Mouse (Mus musculus) small intestine, adult 2 months (tissue): Measurements from ENCODE around the gene Rbm4b. TPM values are rescaled to one million over a fixed set of nuclear protein-coding genes. Genes with fewer than 3 reads are reported as not detected.

Experiments used
- H3K27ac ChIP-seq: fragments of 200-500 bp; 2 replicates; pipeline ENCODE4 v1.5.1; 2012; ENCODE audit warnings: low read depth, low read length, control low read depth, inconsistent platforms; ENCODE audit not compliant: insufficient read depth
- H3K27me3 ChIP-seq: fragments of 200-500 bp; 2 replicates; pipeline ENCODE4 v1.6.1; 2012; ENCODE audit warnings: mild to moderate bottlenecking, moderate library complexity, low read length, inconsistent platforms; ENCODE audit not compliant: control insufficient read depth, insufficient read depth
- H3K36me3 ChIP-seq: fragments of 200-500 bp; 2 replicates; pipeline ENCODE4 v1.6.1; 2012; ENCODE audit warnings: mild to moderate bottlenecking, low read length, control low read depth, inconsistent platforms; ENCODE audit not compliant: control insufficient read depth, insufficient read depth
- H3K4me1 ChIP-seq: fragments of 200-500 bp; 2 replicates; pipeline ENCODE4 v1.6.1; 2012; ENCODE audit warnings: low read length, inconsistent platforms, mixed read lengths; ENCODE audit not compliant: control insufficient read depth, insufficient read depth, insufficient read length
- H3K4me3 ChIP-seq: fragments of 200-500 bp; 2 replicates; pipeline ENCODE4 v1.5.1; 2012; ENCODE audit warnings: low read depth, mild to moderate bottlenecking, control low read depth, inconsistent platforms, low read length, moderate library complexity
- CTCF ChIP-seq: fragments of 200-500 bp; IDR thresholded peaks from 2 replicates; pipeline ENCODE4 v1.5.1; 2012; ENCODE audit warnings: low read depth, mild to moderate bottlenecking, control low read depth, inconsistent platforms, low read length, moderate library complexity, mixed read lengths; ENCODE audit not compliant: insufficient replicate concordance, insufficient read length; ENCODE audit errors: extremely low read depth
- POLR2A ChIP-seq: fragments of 200-500 bp; IDR thresholded peaks from 2 replicates; pipeline ENCODE4 v1.6.1; 2012; ENCODE audit warnings: low read depth, mild to moderate bottlenecking, control low read depth, inconsistent platforms, low read length, moderate library complexity
- whole genome bisulfite sequencing: fragments of 180-500 bp; shearing (Covaris S2); methylation state at CpG from one replicate; pipeline ENCODE4 v1.1.7; 2018; 5-methylcytosine and 5-hydroxymethylcytosine counted together
- polyA plus RNA-seq: library from polyadenylated mRNA; depleted of rRNA; stranded (reverse); fragments of >200 nt; gene quantifications from 2 replicates; pipeline ENCODE4 v1.2.3, GENCODE M21; 2012

Gene Rbm4b
- polyA plus RNA-seq, 1 experiment, result 4.4 TPM

- WGBS, result 77% methylated on average over 3 of the region's 3 CpGs
- TF ChIP-seq CTCF (no peak), POLR2A (no peak)
These were observed 23.2 kb upstream of the Rbm4b start for GRCm38 (mm10) chr19:4733052-4733451.

GRCm38 (mm10) chr19:4737866-4738265, 18.4 kb upstream of the Rbm4b start:
- Histone ChIP-seq H3K27ac (no peak overlapping the region), H3K27me3 (no peaks in the 10 kb centered on the region), H3K36me3 (no peaks in the 10 kb centered on the region), H3K4me1 (no peaks in the 10 kb centered on the region), H3K4me3 (no peak overlapping the region)
- WGBS, result 81% methylated on average over 13 of the region's 13 CpGs
- TF ChIP-seq POLR2A, result no peak
- no peak for TF ChIP-seq CTCF

More at GRCm38 (mm10) chr19:4733052-4733451, 23.2 kb upstream of the Rbm4b start:
- H3K4me1 ChIP-seq, result no peaks in the 10 kb centered on the region
- no peak overlapping the region for H3K27ac ChIP-seq
- H3K4me3 ChIP-seq, result no peak overlapping the region
- H3K36me3 ChIP-seq, result no peaks in the 10 kb centered on the region
- H3K27me3 ChIP-seq, result no peaks in the 10 kb centered on the region

GRCm38 (mm10) chr19:4739053-4739452, 17.2 kb upstream of the Rbm4b start:
- Histone ChIP-seq H3K27ac (no peak overlapping the region), H3K4me3 (no peak overlapping the region), H3K4me1 (no peaks in the 10 kb centered on the region), H3K27me3 (no peaks in the 10 kb centered on the region), H3K36me3 (no peaks in the 10 kb centered on the region)
- WGBS, result 94% methylated on average over 11 of the region's 11 CpGs
- no peak for TF ChIP-seq CTCF
- no peak for TF ChIP-seq POLR2A

- 90% methylated on average over 5 of the region's 5 CpGs for WGBS
- Histone ChIP-seq H3K27ac (no peak overlapping the region), H3K27me3 (no peaks in the 10 kb centered on the region), H3K4me3 (no peak overlapping the region), H3K4me1 (no peaks in the 10 kb centered on the region), H3K36me3 (no peaks in the 10 kb centered on the region)
- no peak for TF ChIP-seq CTCF
- TF ChIP-seq POLR2A, result no peak
These were observed 16.5 kb upstream of the Rbm4b start for GRCm38 (mm10) chr19:4739762-4740161.

GRCm38 (mm10) chr19:4741482-4741881, 14.8 kb upstream of the Rbm4b start:
- H3K4me3 ChIP-seq, result no peak overlapping the region
- TF ChIP-seq POLR2A (no peak), CTCF (no peak)
- H3K27ac ChIP-seq, result no peak overlapping the region
- no peaks in the 10 kb centered on the region for H3K27me3 ChIP-seq
- 81% methylated on average over 10 of the region's 10 CpGs for WGBS
- H3K36me3 ChIP-seq, result no peaks in the 10 kb centered on the region
- no peaks in the 10 kb centered on the region for H3K4me1 ChIP-seq

GRCm38 (mm10) chr19:4742229-4742628, 14.1 kb upstream of the Rbm4b start:
- H3K4me3 ChIP-seq, result no peak overlapping the region
- 91% methylated on average over 6 of the region's 6 CpGs for WGBS
- no peaks in the 10 kb centered on the region for H3K4me1 ChIP-seq
- H3K36me3 ChIP-seq, result no peaks in the 10 kb centered on the region
- H3K27me3 ChIP-seq, result no peaks in the 10 kb centered on the region
- no peak overlapping the region for H3K27ac ChIP-seq
- TF ChIP-seq CTCF (no peak), POLR2A (no peak)

- no peaks in the 10 kb centered on the region for H3K36me3 ChIP-seq
- no peak overlapping the region for H3K27ac ChIP-seq
- WGBS, result 44% methylated on average over 5 of the region's 5 CpGs
- TF ChIP-seq CTCF (peak; percentile 41; the same call in 1 of the 2 replicates), POLR2A (no peak)
- no peaks in the 10 kb centered on the region for H3K27me3 ChIP-seq
- H3K4me3 ChIP-seq, result no peak overlapping the region
- no peaks in the 10 kb centered on the region for H3K4me1 ChIP-seq
These were observed 12.8 kb upstream of the Rbm4b start for GRCm38 (mm10) chr19:4743524-4743923.
